Mouse (Mus musculus): Measurements from ENCODE around the gene Cdkn2a. TPM values are rescaled to one million over a fixed set of nuclear protein-coding genes. Genes with fewer than 3 reads are reported as not detected.

Cdkn2a gene
- polyA plus RNA-seq, 1 experiment from 2014 or later: not detected

GRCm38 (mm10) chr4:89302129-89302528, 7.7 kb upstream of the Cdkn2a start:
- no peak overlapping the region for H3K4me3 ChIP-seq (replicated peaks; ENCODE audit: low read length)
- H3K9me3 ChIP-seq (ENCODE audit: control insufficient read depth, low read length): no peaks in the 10 kb centered on the region; the same call in 1 of the 2 replicates
- no peak overlapping the region for H3K9ac ChIP-seq (replicated peaks; ENCODE audit: low read depth, low read length)
- no peaks in the 10 kb centered on the region for H3K4me1 ChIP-seq (replicated peaks; ENCODE audit: control insufficient read depth, insufficient read depth, low read length)
- peaks cover 82% of the 10 kb centered on the region for H3K27me3 ChIP-seq (replicated peaks; ENCODE audit: control insufficient read depth, insufficient read depth, low read length)
- no peak for ATAC-seq
- no peak overlapping the region for H3K27ac ChIP-seq (ENCODE audit: low read length)
- WGBS: 0% methylated on average over 1 of the region's 1 CpGs
- no peak overlapping the region for H3K4me2 ChIP-seq (ENCODE audit: low read length)
- H3K36me3 ChIP-seq (ENCODE audit: control insufficient read depth, insufficient read depth): no peaks in the 10 kb centered on the region

- Histone ChIP-seq H3K4me2 (ENCODE audit: low read length) (no peak overlapping the region), H3K27me3 (replicated peaks; ENCODE audit: control insufficient read depth, insufficient read depth, low read length) (peaks cover 83% of the 10 kb centered on the region), H3K9me3 (ENCODE audit: control insufficient read depth, low read length) (no peaks in the 10 kb centered on the region), H3K9ac (replicated peaks; ENCODE audit: low read depth, low read length) (no peak overlapping the region), H3K36me3 (ENCODE audit: control insufficient read depth, insufficient read depth) (no peaks in the 10 kb centered on the region), H3K4me3 (replicated peaks; ENCODE audit: low read length) (no peak overlapping the region), H3K27ac (ENCODE audit: low read length) (no peak overlapping the region), H3K4me1 (replicated peaks; ENCODE audit: control insufficient read depth, insufficient read depth, low read length) (peaks cover 6% of the 10 kb centered on the region)
- WGBS: 2% methylated on average over 2 of the region's 2 CpGs
- no peak for ATAC-seq
These were observed 5.3 kb upstream of the Cdkn2a start for GRCm38 (mm10) chr4:89299721-89300120.

GRCm38 (mm10) chr4:89295441-89296220, 1.2 kb upstream of the Cdkn2a start:
- H3K27ac ChIP-seq (ENCODE audit: low read length): no peak overlapping the region
- 2% methylated on average over 31 of the region's 31 CpGs for WGBS
- H3K4me1 ChIP-seq (replicated peaks; ENCODE audit: control insufficient read depth, insufficient read depth, low read length): peaks cover 11% of the 10 kb centered on the region
- ATAC-seq: peak; percentile 20; the same call in 1 of the 2 replicates
- no peaks in the 10 kb centered on the region for H3K36me3 ChIP-seq (ENCODE audit: control insufficient read depth, insufficient read depth)
- peak overlapping the region; percentile 69 for H3K4me3 ChIP-seq (replicated peaks; ENCODE audit: low read length)
- H3K9ac ChIP-seq (replicated peaks; ENCODE audit: low read depth, low read length): peak overlapping the region; percentile 45
- no peaks in the 10 kb centered on the region for H3K9me3 ChIP-seq (ENCODE audit: control insufficient read depth, low read length)
- peaks cover 82% of the 10 kb centered on the region for H3K27me3 ChIP-seq (replicated peaks; ENCODE audit: control insufficient read depth, insufficient read depth, low read length)
- H3K4me2 ChIP-seq (ENCODE audit: low read length): peak overlapping the region; percentile 74

- Histone ChIP-seq H3K27ac (ENCODE audit: low read length) (no peak overlapping the region), H3K36me3 (ENCODE audit: control insufficient read depth, insufficient read depth) (no peaks in the 10 kb centered on the region), H3K27me3 (replicated peaks; ENCODE audit: control insufficient read depth, insufficient read depth, low read length) (peaks cover 83% of the 10 kb centered on the region), H3K4me1 (replicated peaks; ENCODE audit: control insufficient read depth, insufficient read depth, low read length) (peaks cover 11% of the 10 kb centered on the region), H3K4me3 (replicated peaks; ENCODE audit: low read length) (peak overlapping the region; percentile 69), H3K9ac (replicated peaks; ENCODE audit: low read depth, low read length) (peak overlapping the region; percentile 45), H3K4me2 (ENCODE audit: low read length) (peak overlapping the region; percentile 74), H3K9me3 (ENCODE audit: control insufficient read depth, low read length) (no peaks in the 10 kb centered on the region)
- WGBS: under 1% methylated on average over 26 of the region's 26 CpGs
- no peak for ATAC-seq
These were observed 365 bp downstream of the Cdkn2a start for GRCm38 (mm10) chr4:89294091-89294485.

GRCm38 (mm10) chr4:89293516-89293915, 937 bp downstream of the Cdkn2a start:
- Histone ChIP-seq H3K9me3 (ENCODE audit: control insufficient read depth, low read length) (no peaks in the 10 kb centered on the region), H3K4me1 (replicated peaks; ENCODE audit: control insufficient read depth, insufficient read depth, low read length) (peaks cover 11% of the 10 kb centered on the region), H3K27me3 (replicated peaks; ENCODE audit: control insufficient read depth, insufficient read depth, low read length) (peaks cover 88% of the 10 kb centered on the region), H3K4me3 (replicated peaks; ENCODE audit: low read length) (no peak overlapping the region), H3K4me2 (ENCODE audit: low read length) (no peak overlapping the region), H3K9ac (replicated peaks; ENCODE audit: low read depth, low read length) (no peak overlapping the region), H3K27ac (ENCODE audit: low read length) (no peak overlapping the region), H3K36me3 (ENCODE audit: control insufficient read depth, insufficient read depth) (no peaks in the 10 kb centered on the region)
- WGBS: 14% methylated on average over 7 of the region's 7 CpGs
- no peak for ATAC-seq

- Histone ChIP-seq H3K4me1 (replicated peaks; ENCODE audit: control insufficient read depth, insufficient read depth, low read length) (peaks cover under 1% of the 10 kb centered on the region), H3K4me2 (ENCODE audit: low read length) (no peak overlapping the region), H3K27me3 (replicated peaks; ENCODE audit: control insufficient read depth, insufficient read depth, low read length) (peaks cover 78% of the 10 kb centered on the region), H3K9me3 (ENCODE audit: control insufficient read depth, low read length) (no peaks in the 10 kb centered on the region), H3K36me3 (ENCODE audit: control insufficient read depth, insufficient read depth) (no peaks in the 10 kb centered on the region), H3K27ac (ENCODE audit: low read length) (no peak overlapping the region), H3K9ac (replicated peaks; ENCODE audit: low read depth, low read length) (no peak overlapping the region), H3K4me3 (replicated peaks; ENCODE audit: low read length) (no peak overlapping the region)
- WGBS: 4% methylated on average over 4 of the region's 4 CpGs
- no peak for ATAC-seq
These were observed 5.4 kb downstream of the Cdkn2a start for GRCm38 (mm10) chr4:89289028-89289427.

- H3K9me3 ChIP-seq (ENCODE audit: control insufficient read depth, low read length): no peaks in the 10 kb centered on the region
- no peak overlapping the region for H3K9ac ChIP-seq (replicated peaks; ENCODE audit: low read depth, low read length)
- no peaks in the 10 kb centered on the region for H3K36me3 ChIP-seq (ENCODE audit: control insufficient read depth, insufficient read depth)
- ATAC-seq: no peak
- no peak overlapping the region for H3K4me2 ChIP-seq (ENCODE audit: low read length)
- H3K4me3 ChIP-seq (replicated peaks; ENCODE audit: low read length): no peak overlapping the region
- H3K27me3 ChIP-seq (replicated peaks; ENCODE audit: control insufficient read depth, insufficient read depth, low read length): peaks cover 77% of the 10 kb centered on the region
- H3K4me1 ChIP-seq (replicated peaks; ENCODE audit: control insufficient read depth, insufficient read depth, low read length): no peaks in the 10 kb centered on the region
- H3K27ac ChIP-seq (ENCODE audit: low read length): no peak overlapping the region
- 0% methylated on average over 1 of the region's 1 CpGs for WGBS
These were observed 7.9 kb downstream of the Cdkn2a start for GRCm38 (mm10) chr4:89286566-89286965.

GRCm38 (mm10) chr4:89285688-89286087, 8.8 kb downstream of the Cdkn2a start:
- 24% methylated on average over 7 of the region's 7 CpGs for WGBS
- no peaks in the 10 kb centered on the region for H3K9me3 ChIP-seq (ENCODE audit: control insufficient read depth, low read length)
- no peak overlapping the region for H3K4me2 ChIP-seq (ENCODE audit: low read length)
- H3K27me3 ChIP-seq (replicated peaks; ENCODE audit: control insufficient read depth, insufficient read depth, low read length): peaks cover 79% of the 10 kb centered on the region
- no peak overlapping the region for H3K27ac ChIP-seq (ENCODE audit: low read length)
- H3K9ac ChIP-seq (replicated peaks; ENCODE audit: low read depth, low read length): no peak overlapping the region
- no peaks in the 10 kb centered on the region for H3K36me3 ChIP-seq (ENCODE audit: control insufficient read depth, insufficient read depth)
- H3K4me1 ChIP-seq (replicated peaks; ENCODE audit: control insufficient read depth, insufficient read depth, low read length): no peaks in the 10 kb centered on the region
- no peak overlapping the region for H3K4me3 ChIP-seq (replicated peaks; ENCODE audit: low read length)
- ATAC-seq: no peak

GRCm38 (mm10) chr4:89282661-89283060, 11.8 kb downstream of the Cdkn2a start:
- no peaks in the 10 kb centered on the region for H3K36me3 ChIP-seq (ENCODE audit: control insufficient read depth, insufficient read depth)
- 1% methylated on average over 12 of the region's 12 CpGs for WGBS

More at GRCm38 (mm10) chr4:89282661-89283060, 11.8 kb downstream of the Cdkn2a start:
- Histone ChIP-seq H3K4me1 (replicated peaks; ENCODE audit: control insufficient read depth, insufficient read depth, low read length) (no peaks in the 10 kb centered on the region), H3K4me3 (replicated peaks; ENCODE audit: low read length) (no peak overlapping the region), H3K9ac (replicated peaks; ENCODE audit: low read depth, low read length) (no peak overlapping the region), H3K27ac (ENCODE audit: low read length) (no peak overlapping the region), H3K4me2 (ENCODE audit: low read length) (no peak overlapping the region), H3K9me3 (ENCODE audit: control insufficient read depth, low read length) (no peaks in the 10 kb centered on the region), H3K27me3 (replicated peaks; ENCODE audit: control insufficient read depth, insufficient read depth, low read length) (peaks cover 76% of the 10 kb centered on the region)
- no peak for ATAC-seq

Measured in forebrain, embryonic 16.5 days (tissue).